Mouse (Mus musculus) CD4-positive naive resting alpha-beta T cell, adult 57 days (primary cell): Measurements from ENCODE around the gene Bend5. TPM values are rescaled to one million over a fixed set of nuclear protein-coding genes. Genes with fewer than 3 reads are reported as not detected.

Source experiments
- total RNA-seq: library from RNA; stranded (reverse); gene quantifications from one replicate; pipeline ENCODE4 v1.2.4, GENCODE M21; 2023

The Bend5 gene
- total RNA-seq = 12.3 TPM

GRCm38 (mm10) chr4:111414818-111415488 lies at the start of gene Bend5:
TSS of gene Bend5 (plus strand) at chr4:111415006.

